Mouse (Mus musculus) skeletal muscle tissue, adult 2 months (tissue): ENCODE data around the gene Sdhb.

ENCODE experiments used
- DNase-seq: peaks from one replicate; pipeline ENCODE4 v3.0.0-alpha.2; 2012; ENCODE audit warnings: low read depth, low spot score

Sdhb gene

DNA sequence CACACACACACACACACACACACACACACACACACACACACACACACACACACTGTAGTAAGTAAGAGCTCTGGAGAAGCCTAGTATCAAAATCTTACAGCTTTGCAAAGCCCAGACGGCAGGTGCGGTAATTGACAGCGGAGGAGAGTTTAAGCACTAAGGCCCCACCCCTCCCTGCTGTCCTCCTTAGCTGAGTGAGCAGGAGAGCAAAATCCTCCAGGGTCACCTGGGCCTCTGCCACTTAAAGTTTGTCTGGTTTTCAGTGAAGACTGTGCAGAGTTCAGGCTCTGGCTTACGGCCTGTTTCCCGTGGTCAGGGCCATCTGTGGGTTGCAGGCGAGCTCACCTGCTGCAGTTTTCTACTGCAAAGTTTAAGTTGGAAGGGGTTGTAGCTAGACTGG lies 12.5 kb upstream of the Sdhb start:
- DNase-seq: no peak

GRCm38 (mm10) chr4:140949052-140949451 lies 12.0 kb upstream of the Sdhb start:
- no peak for DNase-seq

- no peak for DNase-seq
Observed at GRCm38 (mm10) chr4:140949616-140950015, 11.4 kb upstream of the Sdhb start.

DNA sequence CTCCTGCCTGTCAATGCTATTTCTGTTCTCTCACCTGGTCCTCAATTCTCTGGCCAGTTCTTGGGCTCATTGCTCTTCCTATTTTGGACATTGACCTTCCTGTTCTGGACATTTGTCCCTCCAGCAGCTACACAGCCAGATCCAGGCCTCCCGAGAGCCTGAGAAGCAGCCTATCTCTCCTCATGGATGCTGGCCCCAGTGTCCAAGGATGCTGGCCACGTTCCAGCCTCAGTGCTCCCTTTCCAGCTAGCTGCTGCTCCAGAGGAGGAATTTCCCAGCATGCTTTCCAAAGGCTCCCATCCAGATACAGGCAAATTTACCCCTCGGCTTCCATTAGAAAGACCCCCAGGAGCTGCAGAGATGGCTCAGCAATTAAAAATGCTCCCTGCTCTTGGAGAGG lies 10.4 kb upstream of the Sdhb start:
- DNase-seq: no peak

DNA sequence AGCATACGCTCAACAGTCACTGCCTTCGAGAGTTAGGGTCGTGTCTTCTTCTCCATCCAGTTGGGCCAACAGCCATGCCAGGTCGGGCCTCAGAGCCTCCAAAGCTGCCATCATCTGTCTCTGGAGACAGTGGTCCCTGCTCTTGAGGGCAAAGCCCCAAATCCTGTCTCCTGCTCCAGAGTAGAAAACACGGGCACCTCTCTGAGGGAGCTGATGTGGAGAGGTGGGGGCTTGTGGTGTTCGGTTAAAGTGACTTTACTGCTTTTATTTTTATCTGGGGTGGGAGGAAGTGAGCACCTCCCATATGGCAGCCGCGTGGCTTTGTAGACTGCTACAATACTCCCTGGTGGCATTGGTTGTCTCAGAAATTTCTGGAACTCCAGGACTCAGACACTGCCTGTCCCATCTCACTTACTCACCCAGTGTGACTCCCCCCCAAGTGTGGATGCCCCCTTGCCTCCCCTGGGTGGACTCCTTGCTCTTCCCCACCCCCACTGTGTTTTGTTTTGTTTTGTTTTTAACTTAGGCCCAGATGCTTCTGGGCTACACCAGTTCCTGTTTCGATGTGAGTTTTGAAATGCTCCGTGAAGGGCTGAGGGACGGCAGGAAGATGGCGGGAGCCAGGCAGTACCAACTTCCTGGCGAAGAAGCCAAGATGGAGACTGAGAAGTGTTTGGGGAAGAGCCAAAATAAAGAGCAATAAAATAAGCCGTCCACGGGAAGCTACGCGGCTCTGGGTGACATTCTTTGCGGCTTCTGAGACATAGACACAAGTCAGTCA lies 9.0 kb upstream of the Sdhb start:
- DNase-seq: peak; percentile 26

DNA sequence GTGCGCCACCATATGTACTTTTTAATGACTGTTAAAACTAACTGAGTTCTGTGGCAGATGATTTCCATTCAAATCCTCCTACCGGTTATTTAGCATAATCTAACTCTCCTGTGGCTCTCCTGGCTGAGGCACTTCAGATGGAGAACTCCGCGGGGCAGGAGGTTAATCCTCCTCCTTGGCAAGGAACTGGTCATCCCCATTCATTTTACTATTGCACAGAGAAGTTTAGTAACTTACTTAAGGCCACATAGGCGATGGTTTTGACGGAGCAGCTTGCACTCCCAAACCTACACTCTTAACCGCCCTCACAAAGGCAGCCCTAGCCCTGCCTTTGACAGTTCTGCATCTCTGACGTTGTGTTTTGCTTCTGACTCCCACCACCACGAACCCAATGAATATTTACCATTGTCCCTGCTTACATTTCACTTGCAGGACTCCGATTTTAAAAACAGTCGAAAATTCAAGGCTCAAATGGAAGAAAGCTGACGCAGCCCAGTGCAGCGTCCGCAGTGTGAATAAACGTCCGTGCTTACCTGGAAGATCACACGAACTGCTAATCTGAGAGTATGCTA lies 3.8 kb upstream of the Sdhb start:
- no peak for DNase-seq

- peak; percentile 74 for DNase-seq
Observed at GRCm38 (mm10) chr4:140957725-140958124, 3.3 kb upstream of the Sdhb start.

DNA sequence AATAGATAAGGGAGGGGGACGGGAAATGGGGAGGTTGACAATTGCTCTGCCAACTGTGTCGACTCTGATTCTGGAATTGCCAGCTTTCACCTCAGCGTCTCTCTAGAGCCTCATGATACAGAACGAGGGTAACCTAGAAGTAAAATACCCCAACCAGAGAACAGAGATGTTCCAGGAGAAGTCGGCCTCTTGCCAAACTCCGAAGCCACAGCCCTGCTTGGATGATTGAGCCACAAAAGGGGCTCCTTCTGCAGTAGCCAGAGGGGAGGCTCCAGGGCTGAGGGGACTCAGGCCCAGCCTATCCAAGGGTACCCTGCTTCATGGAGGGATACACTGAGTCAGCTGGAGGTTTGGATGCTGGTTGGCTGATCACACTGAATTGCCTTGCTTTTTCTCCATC lies 2.7 kb upstream of the Sdhb start:
- DNase-seq: no peak

GRCm38 (mm10) chr4:140959128-140959679 lies 1.8 kb upstream of the Sdhb start:
- DNase-seq: no peak

DNA sequence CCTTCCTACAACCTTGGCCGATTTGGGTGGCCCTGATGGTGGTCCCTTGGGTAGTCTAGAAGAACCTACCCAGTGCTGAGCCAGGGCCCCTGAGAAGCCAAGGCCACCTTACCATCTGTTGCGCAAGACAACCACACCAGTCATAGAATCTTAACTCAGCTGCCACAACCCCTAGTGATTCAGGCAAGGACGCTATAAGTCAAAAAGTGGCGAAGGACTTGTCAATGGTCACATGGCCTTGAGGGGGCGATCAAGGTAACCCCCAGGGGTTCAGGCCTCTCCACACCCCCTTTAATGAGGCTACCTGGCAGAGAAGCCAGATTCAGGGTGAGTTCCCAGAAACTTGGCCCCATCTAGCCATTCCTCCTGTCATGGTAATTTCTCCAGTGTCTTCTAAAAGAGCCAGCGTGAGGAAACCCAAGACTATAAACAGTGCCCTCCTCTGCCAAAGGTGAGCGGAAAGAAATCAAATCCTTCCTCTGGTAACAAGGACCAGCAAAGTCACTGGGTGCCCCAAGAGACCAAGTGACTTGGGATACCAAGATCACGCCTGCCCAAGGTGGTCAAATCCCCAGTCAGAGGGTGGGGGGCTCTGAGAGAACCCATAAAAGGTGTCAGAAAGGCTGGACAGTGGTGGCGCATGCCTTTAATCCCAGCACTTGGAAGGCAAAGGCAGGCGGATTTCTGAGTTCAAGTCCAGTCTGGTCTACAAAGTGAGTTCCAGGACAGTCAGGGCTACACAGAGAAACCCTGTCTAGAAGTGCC lies 1.1 kb upstream of the Sdhb start:
- DNase-seq: peak; percentile 54

- no peak for DNase-seq
Observed at GRCm38 (mm10) chr4:140961467-140962206, 634 bp downstream of the Sdhb start.

GRCm38 (mm10) chr4:140962207-140962909 lies 1.4 kb downstream of the Sdhb start:
- DNase-seq: no peak

GRCm38 (mm10) chr4:140962950-140963349 lies 1.9 kb downstream of the Sdhb start:
- DNase-seq: peak; percentile 65

- DNase-seq: peak; percentile 59
Observed at GRCm38 (mm10) chr4:140963941-140964597, 3.1 kb downstream of the Sdhb start.

DNA sequence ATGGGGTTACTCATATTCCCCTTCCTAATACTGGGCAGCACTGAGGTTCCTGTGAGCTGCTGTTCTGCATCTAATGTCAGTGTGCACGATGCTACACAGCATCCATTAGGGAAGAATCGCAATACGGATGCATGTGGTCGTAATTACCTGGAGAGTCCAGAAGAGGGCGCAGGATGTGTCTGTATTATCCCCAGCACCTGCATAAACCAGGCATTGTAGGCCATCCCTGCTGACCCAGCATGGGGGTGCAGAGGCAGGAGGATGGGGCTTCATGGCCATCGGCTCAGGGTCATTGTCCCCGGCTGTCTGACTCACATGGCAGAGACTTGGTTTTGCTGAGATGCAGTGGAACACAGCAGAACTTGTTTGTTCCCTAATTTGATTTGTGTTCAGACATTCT lies 3.6 kb downstream of the Sdhb start:
- DNase-seq: peak; percentile 68

DNA sequence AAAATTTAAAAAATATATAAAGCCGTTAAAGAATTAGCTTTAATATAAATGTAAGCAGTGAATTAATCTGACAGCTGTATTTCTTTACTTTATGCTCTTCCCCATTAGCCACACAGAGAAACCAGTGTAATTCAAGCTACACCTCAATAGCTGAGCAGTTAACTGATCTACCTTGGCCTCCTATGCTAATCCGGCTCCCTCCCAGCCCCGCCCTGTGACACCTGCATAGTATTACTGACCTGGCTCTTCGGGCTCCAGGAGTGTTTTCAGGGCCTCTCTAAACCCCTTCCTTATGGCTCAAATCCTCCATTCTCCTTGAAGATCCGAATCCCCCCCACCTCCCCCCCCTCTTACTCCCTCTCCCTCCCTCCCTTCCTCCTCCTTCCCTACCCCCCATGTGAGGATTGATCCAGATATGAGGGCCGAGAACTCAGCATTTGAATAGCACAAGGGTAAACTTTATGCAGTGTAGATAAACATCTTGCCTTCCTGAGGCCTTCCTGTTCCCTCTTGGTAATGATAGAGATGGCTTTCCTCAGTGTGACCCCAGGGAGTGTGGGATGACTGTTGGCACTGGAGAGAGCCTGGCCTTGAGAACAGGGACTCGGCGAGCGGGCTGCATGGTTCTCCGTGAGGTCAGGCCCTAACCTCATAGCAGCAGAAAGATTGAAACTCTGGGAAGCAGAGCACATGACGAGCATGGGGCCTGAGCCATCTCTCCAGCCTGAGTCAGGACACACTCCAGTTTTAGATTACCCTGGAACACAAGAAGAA lies 6.6 kb downstream of the Sdhb start:
- no peak for DNase-seq

DNA sequence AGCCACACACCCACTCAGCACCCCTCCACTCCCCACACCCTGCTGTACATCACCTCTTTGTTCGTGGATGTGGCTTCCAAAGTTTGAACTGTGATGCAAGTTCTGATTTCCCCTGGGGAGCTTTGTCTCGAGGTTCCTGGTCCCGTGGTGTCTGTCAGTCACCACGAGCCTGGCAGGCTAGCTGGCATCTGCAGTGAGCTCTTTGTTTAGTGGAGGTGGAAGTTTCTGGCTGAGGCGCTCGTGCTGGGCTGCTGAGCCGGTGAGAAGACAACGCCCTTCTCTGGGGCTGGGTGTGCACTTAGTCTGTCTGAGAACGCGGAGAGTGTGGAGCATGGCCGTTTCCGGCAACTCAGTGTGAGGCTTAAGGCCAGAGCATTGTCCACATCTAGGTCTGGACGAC lies 10.7 kb downstream of the Sdhb start:
- no peak for DNase-seq

DNA sequence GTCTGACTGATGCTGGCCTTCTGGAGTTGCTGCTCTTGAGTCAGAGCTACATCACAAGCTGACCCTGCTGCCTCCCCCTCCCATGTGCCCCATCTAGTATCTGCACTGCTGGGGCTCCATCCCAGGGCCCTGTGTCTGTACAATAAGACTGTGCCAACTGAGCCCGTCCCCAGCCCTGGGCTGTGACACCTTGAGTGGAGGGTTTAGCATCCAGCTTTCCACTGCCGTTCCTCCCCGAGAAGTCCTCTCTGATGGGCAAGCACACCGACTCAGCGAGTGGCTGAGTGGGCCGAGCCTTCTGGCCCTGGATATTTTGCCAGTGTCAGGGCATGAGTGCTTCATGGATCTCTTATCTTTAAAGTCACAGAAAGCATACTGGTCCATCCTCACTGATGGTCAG lies 13.4 kb downstream of the Sdhb start:
- DNase-seq: no peak

- DNase-seq: peak; percentile 45
Observed at GRCm38 (mm10) chr4:140975356-140975755, 14.4 kb downstream of the Sdhb start.

- DNase-seq: no peak
Observed at GRCm38 (mm10) chr4:140977278-140977677, 16.3 kb downstream of the Sdhb start.
